Mouse (Mus musculus) spleen, postnatal 14 days (tissue): Measurements from ENCODE around the gene Gm19684.
"Not testable (repeated sequence)": the region's sequence is repeated elsewhere in the genome, so short reads cannot be mapped to it uniquely, and the experiment has no call there.

ENCODE experiments used
- DNase-seq, 2 experiments: peaks; one replicate each; pipeline ENCODE4 v3.0.0; 2021 to 2022; ENCODE audit warnings: low spot score in 2 of 2

Gene Gm19684

DNA sequence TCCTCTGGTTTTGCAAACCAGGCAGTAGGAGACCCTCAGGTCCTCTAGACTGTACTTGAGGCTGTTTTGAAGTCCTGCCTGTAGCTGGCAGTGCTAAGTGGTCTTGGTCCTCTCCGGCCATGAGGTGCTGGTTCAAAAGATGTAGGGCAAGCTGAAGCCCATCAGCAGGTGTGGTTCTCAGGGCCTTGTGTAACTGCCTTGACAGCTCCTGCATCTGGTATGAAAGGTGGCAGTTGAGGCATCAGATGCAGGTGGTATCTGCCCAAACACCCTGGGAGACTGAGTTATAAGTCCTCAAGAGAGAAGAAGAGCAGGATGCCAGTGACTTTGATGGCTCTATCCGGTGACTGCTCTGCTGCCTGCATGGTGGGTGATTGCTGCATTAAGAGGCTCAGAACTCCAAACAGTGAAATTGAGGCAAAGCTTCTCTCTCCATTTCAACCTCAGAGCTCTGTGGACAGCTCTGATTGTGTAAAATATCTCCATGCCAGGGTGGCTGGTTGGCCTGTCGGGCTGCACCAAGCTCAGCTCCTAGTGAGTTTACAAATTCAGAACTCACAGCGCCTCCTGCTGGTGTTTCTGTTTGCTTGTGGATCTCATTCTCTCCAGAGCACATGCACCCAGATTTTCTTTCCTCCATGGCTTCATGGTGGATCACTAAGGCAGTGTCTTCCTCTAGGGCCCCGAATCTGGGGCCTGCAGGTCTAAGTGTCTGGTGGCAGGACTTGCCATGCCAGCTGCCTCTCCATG is 10.2 kb downstream of the Gm19684 start:
- no peak for DNase-seq

DNA sequence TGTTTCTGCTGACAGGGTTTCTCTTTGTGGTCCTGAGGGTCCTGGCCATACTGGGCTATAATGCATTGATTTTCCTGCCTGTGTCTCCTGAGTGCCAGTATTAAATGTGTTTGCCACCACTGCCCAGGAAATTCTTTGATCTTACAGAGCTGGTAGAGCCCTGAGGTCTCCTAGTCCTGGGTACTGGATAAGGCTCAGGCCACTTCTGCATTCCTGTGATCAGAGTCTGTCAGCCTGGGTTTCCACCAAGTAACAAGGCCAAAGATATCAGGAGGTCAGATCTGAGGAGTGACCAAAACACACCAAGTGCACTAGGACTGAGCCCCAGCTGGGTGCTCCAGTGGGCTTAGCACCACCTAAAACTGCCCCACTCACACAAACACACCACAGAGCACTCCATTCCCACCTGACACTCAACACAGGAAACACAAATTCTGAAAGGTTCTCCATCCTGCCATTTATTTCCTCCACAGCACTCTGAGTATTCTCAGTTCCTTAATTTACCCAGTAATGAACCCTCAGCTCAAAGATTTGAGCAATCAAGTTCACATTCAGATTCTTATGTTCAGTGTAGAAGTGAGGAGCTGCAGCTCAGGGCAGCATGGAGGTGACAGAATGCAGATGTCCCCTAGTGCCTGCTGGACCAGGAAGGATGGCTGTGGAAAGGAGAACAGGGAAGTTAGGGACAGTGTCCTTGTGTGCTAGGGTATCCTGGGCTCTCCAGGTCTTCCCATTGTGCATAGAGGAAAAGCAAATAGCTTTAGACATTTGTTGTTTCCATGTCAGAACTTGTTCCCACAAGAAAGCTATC is 14.1 kb downstream of the Gm19684 start:
- not testable (repeated sequence) for DNase-seq

DNA sequence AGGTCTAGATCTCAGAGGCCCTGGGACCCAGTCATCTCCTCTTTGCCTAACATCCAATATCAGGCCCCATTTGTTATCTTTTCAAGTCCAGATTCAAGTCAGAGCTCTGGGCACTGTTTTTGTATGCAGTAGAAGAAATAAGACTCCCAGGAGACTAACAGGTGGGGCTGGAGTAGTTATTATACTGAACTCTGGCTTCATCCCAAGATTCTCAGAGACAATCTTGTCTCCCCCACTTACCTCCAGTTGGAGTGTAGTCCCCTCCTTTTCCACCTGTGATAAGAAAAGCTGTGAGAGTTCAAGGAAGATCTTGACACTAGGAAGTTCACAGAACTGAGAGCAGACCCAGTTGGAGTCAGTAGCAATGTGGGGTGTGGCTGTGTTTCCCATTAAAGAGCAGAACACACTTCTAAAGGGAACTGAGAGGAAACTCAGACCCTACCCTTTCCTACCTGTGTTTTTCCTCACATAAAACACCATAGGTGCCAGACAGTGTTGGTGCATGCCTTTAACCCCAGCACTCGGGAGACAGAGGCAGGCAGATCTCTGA is 14.9 kb downstream of the Gm19684 start:
- not testable (repeated sequence) for DNase-seq

DNA sequence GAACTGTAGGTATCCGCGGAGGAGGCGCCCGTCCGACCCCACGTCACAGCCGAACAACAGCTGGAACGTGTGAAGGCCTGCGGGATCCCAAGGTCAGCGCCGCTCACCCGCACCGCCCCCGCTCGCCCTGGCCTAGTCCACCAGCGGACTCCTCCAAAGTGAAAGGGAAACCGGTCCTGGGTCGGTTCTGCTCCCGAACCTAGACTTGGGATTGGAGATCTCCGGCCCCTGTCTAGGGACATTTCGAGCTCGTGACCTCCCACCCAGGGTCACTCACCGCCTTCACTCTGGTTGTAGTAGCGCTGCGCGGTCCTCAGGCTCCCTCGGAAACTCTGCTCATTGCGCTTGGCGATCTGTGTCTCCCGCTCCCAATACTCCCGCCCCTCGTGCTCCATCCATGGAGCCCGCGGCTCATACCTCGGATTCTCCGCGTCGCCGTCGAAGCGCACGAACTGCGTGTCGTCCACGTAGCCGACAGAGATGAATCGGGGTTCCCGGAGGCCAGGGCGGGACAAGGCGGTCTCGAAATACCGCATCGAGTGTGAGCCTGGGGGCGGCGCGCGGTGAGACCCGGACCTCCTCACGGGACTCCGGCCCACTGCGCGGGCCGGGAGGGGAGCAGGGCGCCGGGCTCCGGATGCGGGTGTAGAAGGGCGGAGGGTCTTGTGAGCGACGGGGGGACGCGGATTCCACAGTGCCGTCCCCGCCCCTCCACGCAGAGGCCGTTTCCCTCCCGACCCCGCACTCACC is 23.8 kb downstream of the Gm19684 start:
- DNase-seq, result no peak

DNA sequence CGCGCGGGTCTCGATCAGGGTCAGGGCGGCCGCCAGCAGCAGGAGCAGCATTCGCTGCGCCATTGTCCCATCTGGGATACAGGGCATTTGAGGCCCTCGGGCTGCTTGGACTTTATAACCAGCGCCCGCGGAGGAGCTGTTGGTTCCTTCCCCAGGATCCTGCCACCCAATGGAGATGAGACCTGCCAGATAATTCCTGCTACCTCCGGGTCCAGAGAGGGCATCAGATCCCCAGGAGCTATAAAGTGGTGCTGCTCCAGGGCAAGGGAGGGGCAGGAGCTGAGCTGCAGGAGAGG is 24.3 kb downstream of the Gm19684 start:
- DNase-seq, result not testable (repeated sequence)

DNA sequence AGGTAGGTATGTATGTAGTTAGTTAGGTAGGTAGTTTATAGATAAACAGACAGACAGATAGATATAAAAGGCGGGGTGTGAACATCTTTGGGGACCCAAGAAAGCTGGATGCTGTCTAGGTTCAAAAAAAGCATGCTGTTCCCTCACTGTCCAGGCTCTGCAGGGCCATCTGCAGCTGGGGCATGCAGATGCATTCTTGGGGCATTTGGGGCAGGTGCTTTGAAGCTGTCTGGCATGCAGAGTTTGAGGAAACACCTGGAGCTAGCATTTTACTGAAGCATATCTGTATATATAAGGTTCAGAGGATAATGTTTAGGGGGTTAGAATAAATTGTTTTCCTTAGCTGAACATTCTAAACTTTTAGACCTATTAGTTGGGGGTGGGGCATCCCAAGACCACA is 25.5 kb downstream of the Gm19684 start:
- not testable (repeated sequence) for DNase-seq

DNA sequence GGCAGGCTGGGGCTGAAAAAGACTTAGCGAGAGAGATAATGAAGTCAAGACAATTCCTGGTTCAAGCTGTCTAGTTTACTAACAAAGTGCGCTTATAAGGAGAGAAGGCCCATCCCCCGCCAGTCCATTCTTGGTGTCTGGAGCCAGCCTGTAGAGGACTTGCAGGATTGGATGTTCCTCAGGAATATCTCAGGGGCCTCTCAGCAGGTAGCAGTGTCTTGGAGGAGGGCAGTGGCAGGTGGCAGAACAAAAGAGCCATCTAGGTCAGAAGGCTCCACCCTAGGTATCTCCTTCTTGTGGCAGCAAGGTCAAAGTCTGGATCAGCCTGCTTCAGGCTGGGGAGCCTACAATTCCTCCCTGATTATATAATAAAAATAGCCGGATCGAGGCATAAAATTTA is 27.0 kb downstream of the Gm19684 start:
- not testable (repeated sequence) for DNase-seq

DNA sequence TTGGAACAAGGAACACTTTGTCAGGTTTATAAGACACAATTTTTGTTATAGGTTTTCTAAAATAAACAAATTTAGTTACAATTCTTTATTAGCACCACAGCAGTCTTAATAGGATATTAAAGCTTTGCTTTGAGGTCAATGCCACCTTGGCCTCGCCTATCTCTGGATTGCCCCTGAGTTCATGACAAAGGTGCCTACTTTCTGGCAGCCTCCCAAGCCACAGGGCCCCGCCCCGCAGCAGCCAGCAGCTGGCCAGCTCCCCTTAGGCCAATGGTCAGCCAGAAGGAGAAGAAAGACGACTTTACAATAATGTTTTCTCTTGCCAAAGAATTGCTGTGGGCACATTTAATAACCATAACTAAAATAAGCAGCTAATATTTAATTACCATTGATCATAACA is 29.7 kb downstream of the Gm19684 start:
- DNase-seq, result not testable (repeated sequence)

DNA sequence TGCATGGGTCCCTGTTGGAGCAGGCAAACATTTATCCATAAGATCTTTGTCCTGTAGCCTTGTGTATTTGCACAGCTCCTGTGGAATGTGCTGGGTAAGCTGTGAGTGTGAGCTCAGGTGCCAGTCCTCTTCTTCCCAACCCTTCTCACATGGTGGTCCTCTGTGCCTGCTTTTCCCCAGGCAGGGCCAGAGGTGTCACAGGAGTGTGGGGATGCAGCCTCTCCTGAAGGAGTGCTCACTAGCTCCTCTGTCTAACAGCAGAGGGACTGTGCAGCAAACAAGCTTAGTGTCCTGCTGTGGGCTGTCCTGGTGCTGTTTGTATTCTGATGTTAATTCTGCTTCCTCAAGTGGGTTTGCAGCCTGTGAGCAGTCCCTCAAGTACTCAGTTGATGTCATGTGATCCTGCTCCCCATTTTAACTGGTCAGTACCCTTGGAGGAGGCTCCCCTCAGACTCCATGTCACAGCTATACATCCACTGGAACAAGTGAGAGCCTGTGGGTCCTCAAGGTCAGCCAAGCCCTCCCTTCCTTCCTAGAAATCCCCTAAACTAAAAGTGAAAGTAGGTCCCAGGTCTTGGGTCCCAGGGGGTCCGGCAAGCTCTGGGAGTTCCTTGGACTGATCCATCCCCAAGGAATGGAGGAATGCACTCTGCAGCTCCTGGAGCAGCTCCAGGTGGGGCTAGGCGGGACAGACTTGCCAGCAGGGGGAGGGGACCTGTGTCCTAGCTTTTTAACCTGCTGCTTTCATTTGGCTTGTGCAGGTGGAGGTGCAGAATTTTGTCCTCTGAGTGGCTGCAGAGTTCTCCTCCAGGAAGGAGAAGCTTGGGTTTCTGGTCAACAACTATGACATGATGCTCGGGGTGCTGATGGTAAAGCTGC is 33.0 kb downstream of the Gm19684 start:
- DNase-seq, result no peak

DNA sequence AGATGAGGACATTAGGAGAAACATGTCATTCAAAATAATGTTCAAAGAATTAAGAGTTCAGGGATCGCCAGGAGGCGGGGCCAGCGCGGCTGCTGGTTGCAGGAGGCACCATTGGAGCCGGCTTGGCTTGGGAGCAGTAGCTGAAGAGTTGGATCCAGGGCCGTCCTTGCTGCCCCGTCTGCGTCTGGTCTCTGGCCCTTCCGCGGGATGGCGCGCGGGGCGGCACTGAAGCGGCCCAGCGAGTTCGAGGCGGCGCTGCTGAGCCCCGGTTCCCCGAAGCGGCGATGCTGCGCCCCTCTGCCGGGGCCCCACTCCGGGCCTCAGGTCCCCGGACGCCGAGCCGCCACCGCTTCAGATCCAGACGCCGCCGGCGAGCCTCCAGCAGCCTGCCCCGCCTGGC is 36.3 kb downstream of the Gm19684 start:
- not testable (repeated sequence) for DNase-seq

DNA sequence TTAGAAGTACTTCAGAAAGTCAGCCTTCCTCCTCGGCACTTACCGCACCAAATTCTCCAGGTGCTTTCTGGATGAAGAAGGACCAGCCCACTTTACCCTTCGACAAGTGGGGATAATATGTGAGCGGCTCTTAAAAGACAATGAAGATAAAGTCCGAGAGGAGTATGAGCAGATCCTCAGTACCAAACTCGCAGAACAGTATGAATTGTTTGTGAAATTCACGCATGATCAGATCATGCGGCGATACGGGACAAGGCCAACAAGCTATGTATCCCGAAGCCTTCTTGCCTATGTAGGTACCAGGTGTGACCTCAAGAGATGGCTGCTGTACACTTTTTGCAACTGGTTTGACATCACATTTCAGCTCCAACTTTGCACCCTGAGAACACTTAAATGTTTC is 36.8 kb downstream of the Gm19684 start:
- DNase-seq, result not testable (repeated sequence)

DNA sequence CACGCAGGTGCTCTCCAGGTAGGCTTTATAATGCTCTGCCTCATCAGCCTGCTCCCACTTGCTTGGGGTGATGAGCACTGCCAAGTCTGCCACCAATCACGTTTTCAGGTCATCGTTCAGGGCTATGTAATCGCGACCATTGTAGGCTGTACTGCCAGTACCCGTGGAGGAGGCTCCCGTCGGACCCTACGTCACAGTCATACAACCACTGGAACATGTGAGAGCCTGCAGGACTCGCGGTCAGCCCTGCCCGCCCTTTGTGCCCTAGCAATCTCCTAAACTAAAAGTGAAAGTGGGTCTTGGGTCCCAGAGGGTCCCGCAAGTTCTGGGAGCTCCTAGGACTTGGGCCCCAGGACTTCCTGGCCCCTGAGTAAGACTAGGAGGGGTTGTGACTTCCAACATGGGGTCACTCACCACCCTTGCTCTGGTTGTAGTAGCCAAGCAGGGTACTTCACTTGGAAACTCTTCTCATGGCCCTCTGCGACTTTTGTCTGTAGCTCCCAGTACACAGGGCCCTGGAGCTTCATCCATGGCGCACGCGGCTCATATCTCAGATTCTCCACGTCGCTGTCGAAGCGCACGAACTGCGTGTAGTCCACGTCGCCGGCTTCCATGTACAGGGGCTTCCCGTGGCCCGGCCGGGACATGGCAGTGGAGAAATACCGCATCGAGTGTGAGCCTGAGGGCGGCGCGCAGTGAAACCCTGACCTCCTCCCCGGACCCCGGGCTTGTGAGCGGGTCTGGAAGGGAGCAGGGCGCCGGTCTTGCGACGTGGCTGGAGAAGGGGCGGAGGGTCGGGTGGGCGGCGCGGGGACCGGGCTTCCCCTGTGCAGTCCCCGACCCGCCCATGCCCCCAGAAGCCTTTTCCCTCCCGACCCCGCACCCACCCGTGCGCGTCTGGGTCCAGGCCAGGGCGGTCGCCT is 39.9 kb downstream of the Gm19684 start:
- no peak for DNase-seq

DNA sequence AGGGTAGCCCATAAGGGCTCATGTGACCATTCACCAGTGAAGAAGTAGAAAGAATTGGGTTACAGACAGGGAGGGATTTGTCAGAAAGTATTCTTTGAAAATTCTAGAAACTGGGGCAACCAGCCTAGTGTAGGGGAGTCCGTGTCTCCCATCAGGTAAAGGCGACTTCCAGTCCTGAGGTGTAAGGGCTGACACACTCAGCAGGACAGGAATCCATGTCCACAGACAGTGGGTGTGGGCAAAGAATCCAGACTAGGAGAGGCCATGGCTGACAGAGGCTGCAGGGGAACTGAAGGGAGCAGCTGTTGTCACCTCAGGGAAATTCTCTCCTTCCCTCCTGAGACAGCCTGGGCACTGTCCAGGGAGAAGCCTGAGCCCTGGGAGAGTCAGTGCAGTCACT is 45.4 kb downstream of the Gm19684 start:
- DNase-seq, result not testable (repeated sequence)

DNA sequence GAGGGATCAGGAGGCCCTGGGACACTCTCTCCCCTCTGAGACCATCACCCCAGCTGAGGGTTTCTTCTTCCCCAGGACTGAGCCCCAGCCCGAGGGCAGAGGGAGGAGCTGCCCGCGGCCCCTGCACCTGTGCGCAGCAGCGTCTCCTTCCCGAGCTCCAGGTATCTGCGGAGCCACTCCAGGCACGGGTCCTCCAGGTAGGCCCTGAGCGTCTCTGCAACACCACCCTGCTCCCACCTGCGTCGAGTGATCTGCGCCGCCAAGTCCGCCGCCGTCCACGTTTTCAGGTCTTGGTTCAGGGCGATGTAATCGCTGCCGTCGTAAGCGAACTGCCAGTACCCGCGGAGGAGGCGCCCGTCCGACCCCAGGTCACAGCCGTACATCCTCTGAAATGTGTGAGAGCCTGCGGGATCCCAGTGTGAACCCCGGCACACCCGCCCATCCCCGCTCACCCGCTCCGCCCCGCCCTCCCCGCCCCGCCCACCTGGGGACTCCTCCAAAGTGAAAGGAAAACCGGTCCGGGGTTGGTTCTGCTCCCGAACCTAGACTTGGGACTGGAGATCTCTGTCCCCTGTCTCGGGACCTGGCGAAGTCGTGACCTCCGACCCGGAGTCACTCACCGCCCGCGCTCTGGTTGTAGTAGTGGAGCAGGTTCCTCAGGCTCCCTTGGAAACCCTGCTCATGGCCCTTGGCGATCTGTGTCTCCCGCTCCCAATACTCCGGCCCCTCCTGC is 46.0 kb downstream of the Gm19684 start:
- no peak for DNase-seq

DNA sequence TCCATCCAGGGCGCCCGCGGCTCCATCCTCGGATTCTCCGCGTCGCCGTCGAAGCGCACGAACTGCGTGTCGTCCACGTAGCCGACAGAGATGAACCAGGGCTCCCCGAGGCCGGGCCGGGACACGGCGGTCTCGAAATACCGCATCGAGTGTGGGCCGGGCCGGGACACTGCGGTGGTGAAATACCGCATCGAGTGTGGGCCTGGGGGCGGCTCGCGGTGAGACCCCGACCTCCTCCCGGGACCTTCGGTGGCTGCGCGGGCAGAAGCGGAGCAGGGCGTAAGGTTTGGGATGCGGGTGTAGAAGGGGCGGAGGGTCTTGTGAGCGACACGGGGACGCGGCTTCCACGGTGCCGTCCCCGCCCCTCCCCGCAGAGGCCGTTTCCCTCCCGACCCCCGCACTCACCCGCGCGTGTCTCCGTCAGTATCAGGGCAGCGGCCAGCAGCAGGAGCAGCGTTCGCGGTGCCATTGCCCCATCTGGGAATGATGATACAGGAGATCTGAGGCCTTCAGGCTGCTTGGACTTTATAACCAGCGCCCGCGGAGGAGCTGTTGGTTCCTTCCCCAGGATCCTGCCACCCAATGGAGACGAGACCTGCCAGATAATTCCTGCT is 46.7 kb downstream of the Gm19684 start, which contains the start of gene Gm8909:
Gene Gm8909, minus strand, starts transcription at position 499 of the 614 bp plus-strand sequence.
- no peak for DNase-seq

DNA sequence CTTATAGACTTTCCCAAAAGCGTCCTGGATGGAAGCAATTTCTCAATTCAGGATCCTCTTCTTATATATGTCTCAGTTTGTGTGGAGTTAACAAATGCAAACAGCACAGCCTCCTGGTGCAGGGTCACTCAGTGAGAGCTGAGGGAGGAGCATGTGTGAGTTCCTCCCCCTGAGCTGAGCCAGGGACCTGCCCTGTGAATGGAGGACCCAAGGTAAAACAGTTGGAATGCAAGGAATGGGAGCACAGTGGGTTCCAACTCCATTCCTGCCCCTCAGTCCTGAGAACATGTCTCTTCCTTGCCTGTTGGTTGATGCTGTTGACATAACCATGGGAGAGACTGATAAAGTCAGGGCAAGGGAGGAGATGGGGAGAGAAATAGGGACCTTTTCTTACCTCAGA is 47.6 kb downstream of the Gm19684 start:
- DNase-seq, result not testable (repeated sequence)

DNA sequence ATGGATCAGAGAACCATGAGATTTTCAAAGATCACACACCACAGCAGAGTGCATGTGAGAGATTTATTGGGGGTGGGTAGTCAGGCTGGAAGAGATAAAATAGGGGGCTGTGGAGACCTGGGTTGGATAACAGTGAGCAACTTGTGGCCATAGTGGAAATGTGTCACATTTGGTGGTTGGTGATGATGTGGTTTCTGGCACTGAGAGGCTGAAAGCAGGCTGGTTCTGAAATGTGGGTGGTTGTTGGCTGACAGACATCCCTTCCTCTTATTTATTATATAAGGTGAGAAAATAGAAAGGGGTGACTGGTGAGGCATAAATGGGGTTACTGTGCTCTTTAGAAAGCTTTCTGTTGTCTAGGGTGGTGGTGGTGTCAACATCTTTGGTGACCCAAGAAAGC is 48.3 kb downstream of the Gm19684 start:
- no peak for DNase-seq

DNA sequence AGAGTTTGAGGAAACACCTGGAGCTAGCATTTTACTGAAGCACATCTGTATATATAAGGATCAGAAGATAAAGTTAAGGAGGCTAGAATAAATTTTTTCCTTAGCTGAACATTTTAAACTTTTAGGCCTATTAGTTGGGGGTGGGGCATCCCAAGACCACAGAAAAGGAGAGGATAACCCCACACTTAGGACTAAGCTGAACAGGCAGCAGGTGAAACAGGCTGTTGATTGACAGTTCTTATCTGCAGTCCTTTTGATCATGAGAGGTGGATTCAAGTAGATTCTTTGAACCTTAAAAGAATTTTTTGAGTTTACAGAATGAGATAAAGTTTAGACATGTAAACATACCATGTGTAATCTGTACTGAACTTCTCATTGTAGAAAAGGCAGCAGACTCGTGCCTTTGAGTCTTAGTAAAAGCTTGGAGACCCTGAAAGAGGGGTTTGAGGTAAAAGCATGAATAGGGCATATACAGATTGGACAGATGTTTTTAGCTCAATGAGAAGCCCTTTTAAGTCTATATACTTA is 48.9 kb downstream of the Gm19684 start:
- DNase-seq, result no peak

DNA sequence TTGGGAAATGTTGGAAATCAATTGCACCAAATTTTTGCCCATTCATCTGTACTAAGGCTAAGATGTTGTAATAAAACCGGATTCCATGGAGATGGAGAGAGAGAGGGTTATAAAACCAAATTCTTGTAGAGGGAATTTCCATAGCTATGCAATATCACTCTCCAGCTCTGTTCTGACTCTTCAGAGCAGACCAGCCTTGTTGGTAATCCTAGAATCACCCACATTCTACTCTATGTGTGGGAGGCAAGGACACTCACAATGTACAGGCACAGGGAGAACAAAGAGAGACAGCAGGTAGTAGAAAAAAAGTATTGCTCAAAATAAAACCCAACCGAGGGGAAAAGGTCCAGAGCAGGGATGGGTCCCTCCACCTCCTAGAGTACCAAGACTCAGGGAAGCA is 54.7 kb downstream of the Gm19684 start:
- DNase-seq, result not testable (repeated sequence)
